Mouse (Mus musculus) ES-CJ7 (cell line): Measurements from ENCODE around the gene Rxra.

Experiments used
- DNase-seq: peaks from one replicate; pipeline ENCODE4 v3.0.0; 2011; ENCODE audit warnings: low read depth, low spot score

The Rxra gene

GRCm38 (mm10) chr2:27676106-27676477 lies at the start of gene Rxra:
Gene Rxra (plus strand): TSS chr2:27676440.
- peak; percentile 43 for DNase-seq

DNA sequence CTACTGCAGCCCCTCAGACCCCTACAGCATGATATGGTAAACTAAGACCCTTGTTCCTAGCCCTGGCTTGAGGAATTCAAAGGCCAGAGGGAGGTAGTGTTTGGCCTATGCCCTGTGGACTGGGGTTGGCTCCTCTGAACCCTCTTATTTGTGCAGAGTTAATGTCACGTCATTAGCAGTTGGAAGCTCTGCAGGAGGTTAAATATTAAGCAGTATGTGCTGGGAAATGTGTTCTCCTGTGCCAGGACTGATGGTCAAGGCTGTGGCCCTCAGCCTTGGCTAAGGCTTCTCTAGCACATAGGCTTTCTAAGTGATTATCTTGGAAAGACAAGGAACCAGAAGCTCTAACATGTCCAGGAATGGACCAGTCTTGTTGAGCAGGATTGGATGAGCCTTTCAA lies 49.6 kb upstream of the Rxra start:
- no peak for DNase-seq

GRCm38 (mm10) chr2:27630601-27631285 lies 45.5 kb upstream of the Rxra start:
- DNase-seq, result peak; percentile 21

DNA sequence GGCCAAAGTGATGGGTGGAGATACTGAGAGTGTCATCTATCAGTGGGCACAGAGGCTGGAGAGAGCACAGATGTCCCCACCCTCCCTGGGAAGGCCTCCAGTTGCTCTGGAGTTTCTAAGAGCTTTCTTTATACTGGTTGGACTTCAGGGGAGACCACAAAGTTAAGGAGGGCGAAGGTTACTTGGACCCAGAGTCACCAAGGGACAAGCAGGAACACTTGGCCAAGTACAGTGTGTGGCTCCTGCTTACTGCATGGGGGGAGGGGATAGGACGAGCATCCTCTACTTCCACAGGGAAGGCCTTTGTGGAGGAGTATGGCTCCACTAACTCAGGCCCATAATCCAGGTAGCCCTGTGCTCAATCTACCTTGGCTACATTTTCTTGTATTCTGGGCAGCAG lies 42.8 kb upstream of the Rxra start:
- no peak for DNase-seq

DNA sequence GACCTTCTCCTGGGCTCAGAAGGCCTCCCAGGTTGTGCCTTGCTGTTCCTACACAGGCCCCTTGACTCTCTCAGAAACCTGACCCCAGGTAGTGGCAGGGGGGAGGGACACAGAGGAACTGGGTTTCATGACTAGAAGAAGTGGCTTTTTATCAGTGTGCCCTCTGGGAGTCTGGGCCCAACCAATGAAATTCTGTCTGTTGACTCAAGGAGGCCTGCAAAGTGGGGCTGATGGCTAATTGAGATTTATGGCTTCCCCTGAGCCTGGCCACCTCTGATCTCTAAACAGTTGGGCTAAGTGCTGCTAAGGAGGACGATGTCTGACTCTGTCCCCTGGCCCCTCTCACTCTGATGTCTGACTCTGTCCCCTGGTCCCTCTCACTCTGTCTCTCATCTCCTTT lies 42.2 kb upstream of the Rxra start:
- no peak for DNase-seq

- no peak for DNase-seq
Measured at GRCm38 (mm10) chr2:27635147-27635738, 41.0 kb upstream of the Rxra start.

- no peak for DNase-seq
Measured at GRCm38 (mm10) chr2:27636796-27637195, 39.4 kb upstream of the Rxra start.

- DNase-seq, result no peak
Measured at GRCm38 (mm10) chr2:27637281-27637896, 38.9 kb upstream of the Rxra start.

- no peak for DNase-seq
Measured at GRCm38 (mm10) chr2:27639631-27640334, 36.5 kb upstream of the Rxra start.

- no peak for DNase-seq
Measured at GRCm38 (mm10) chr2:27640900-27641479, 35.2 kb upstream of the Rxra start.

DNA sequence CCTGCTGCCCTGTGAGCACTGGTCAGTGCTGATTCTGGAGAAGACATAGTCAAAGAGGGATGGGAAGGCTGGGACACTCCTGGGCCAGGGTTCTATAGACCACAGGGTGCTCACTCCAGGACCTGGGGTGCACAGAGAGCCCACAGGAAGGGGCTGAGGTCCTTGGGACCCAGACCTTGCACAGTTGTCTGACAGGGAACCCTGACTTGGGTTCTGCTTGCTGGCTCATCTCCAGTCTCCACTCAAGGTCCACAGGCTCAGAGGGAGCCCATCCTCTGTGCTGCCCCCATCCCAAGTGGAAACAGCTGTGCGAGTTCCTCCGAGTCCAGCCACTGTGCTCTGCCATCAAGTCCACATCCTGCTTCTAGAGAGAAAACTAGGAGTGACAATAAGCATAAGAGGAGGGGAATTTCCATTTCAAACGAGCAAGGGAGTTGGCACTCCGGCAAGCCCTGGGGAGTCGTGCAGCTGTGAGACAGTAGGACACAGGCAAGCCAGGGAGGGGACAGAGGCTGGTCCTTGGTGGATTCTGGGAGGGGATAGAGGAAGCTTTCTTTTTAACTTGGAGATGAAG lies 31.6 kb upstream of the Rxra start:
- peak; percentile 86 for DNase-seq

- DNase-seq, result no peak
Measured at GRCm38 (mm10) chr2:27645471-27645870, 30.8 kb upstream of the Rxra start.

GRCm38 (mm10) chr2:27649862-27650661 lies 26.2 kb upstream of the Rxra start:
- DNase-seq, result peak; percentile 73

DNA sequence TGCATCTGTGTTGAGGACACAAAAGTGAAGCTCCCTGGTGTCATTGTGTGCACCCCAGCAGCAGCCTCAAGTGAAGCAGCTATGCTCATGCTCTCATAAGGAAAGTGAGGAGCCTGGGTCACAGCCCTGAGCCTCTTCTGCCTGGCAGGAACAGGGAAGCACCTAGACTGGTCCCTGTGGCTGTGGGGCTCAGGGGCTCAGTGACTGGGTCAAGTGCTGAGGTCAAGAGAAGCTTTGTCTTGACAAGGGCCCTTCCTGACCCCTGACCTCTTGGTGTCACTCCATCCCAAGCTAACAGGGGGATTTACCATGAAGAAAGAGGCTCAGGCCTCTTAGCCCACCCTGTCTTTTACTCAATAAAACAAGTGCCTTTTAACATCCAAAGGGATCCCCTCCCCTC lies 25.2 kb upstream of the Rxra start:
- no peak for DNase-seq

DNA sequence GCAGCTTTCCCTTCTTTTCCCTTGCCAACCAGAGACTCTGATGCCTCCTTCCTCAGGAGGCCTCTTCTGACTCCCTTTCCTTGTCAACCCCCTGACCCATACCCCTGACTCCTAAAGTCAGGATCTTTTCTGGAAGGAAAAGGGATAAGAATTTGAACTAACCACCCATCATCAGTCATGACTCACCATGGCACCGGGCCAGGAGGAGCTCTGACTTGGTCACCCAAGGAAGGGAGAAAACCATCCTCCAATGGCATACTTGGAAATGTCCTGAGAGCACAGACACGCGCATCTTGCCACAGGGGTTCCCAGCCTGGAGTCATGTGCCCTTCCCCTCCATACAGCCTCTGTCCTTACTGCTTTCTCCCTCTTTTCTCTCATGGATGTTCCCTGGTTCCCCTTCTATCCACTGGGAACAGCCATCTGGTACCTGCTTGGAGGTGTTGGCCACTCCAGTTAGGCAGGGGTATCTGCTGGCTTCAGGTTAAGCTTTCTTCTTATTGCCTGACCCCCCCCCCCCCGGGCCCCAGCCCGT lies 22.7 kb upstream of the Rxra start:
- no peak for DNase-seq

DNA sequence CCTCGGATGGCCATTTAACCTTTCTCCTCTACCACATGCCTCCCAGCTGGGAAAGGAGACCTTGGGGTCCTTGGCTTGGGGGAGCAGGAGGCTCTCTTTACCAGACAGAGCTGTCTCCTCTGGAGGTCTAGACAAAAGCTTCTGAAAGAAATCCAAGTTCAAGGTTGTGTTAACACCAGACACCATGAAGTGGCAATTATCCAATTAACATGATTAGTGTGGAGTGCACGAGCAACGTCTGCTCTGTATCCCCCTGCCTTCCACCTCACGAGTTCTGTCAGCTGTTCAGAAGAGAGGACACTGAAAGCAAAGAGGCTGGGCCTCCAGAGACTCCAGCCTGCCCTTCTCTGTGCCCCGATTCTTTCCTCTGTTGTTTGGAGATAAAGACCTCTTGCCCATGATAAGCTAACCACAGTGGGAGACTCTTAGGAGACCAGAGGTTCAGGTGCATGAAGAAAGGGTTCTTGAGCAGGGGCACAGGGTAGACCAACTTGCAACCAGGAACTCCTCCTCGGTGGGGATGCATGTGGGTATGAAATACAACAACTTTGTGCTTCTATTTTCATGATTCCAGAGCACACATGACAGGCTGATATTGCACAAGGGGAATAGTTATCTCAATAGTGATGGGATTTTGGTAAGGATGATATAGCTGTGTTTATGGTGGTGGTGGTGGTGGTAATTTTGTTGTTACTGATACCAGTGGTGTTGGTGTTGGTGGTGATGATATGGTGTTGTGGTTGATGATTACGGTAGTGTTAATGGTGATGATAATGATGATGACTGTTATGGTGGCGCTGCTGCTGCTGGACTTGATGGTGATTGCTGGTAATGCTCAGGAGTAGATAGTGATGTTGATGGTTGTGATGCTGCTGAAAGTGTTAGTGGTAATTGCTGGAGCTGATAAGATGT lies 21.7 kb upstream of the Rxra start:
- DNase-seq, result no peak

GRCm38 (mm10) chr2:27656576-27656975 lies 19.7 kb upstream of the Rxra start:
- no peak for DNase-seq

DNA sequence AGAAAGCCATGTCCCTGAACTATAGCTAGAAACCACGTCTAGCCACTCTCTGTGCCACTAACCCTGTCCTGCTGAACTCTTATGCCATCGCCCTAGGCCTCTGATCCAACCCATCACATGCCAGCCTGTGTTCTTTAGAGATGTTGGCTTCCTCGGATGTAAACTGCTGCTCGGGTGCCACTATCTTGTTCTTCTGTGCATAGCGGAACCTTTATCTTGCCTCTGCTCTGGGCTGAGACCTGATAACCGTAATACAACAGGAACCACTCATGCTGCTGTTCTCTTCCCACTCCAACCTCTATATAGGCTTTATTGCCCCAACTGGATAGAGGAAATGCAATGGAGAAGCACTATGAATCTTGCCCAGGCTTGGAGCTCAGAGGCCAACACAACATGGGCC lies 11.0 kb upstream of the Rxra start:
- no peak for DNase-seq

DNA sequence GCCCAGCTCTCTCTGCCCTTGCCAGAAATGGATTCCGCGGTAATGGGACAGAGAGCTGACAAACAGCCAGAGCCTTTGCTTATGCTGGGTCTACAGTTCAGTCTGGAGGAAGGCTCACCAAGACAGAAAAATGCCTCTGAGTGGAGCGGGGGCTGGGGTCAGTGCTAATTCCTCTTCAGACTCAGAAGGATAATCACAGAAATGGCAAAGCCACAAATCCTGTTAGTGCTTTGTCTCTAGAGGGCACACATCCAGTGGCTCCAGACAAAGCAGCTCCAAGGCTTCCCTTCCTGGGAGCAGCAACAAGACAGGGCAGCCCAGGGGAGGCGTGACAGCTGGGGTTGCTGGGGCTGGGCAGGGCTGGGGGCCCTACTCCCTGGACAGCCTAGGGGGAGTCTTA lies 9.5 kb upstream of the Rxra start:
- no peak for DNase-seq

DNA sequence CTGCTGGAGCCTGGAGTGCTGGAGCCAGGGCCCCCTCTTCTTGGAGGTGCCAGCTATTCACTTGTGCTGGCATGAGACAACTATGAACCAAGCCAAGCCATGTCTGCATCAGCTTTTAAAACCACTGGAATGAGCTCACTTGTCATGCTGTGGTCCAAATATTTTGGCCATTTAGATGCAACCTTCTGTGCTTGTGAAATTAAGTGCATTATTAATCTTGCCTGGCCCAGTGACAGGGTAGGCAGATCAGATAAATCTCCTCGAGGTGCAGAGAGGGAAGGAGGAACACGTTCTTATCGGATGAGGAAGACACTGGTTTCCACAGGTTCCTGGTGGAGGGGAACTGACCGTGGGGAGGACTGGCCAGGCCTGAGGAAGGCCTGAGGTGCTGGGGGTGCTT lies 8.6 kb upstream of the Rxra start:
- DNase-seq, result no peak
